Mouse (Mus musculus) megakaryocyte-erythroid progenitor cell, adult 5-6 weeks (primary cell): ENCODE data around the gene March2. TPM values are rescaled to one million over a fixed set of nuclear protein-coding genes. Genes with fewer than 3 reads are reported as not detected.
"Not testable (repeated sequence)": the region's sequence is repeated elsewhere in the genome, so short reads cannot be mapped to it uniquely, and the experiment has no call there.

Source experiments
- ATAC-seq: replicated peaks from 2 replicates; pipeline ENCODE4 v1.8.0; 2016; ENCODE audit warnings: mild to moderate bottlenecking, inconsistent platforms; ENCODE audit not compliant: severe bottlenecking, poor library complexity, low FRiP score, low TSS enrichment
- total RNA-seq, 2 experiments: library from RNA; stranded (forward) in 1 of 2; stranded (reverse) in 1 of 2; fragments of 200-1000, 215-1000 nt in 1 of 2; fragments of >200 nt in 1 of 2; fragmentation: Nextera tagmentation in 1 of 2; gene quantifications; 2 replicates each; pipeline ENCODE4 v1.2.3; 2014 to 2017

March2 gene
- total RNA-seq (2014; fragmentation: Nextera tagmentation) (53.7 and 55.5 TPM in 2 replicates), total RNA-seq (2017) (33.4 and 48.1 TPM in 2 replicates)

DNA sequence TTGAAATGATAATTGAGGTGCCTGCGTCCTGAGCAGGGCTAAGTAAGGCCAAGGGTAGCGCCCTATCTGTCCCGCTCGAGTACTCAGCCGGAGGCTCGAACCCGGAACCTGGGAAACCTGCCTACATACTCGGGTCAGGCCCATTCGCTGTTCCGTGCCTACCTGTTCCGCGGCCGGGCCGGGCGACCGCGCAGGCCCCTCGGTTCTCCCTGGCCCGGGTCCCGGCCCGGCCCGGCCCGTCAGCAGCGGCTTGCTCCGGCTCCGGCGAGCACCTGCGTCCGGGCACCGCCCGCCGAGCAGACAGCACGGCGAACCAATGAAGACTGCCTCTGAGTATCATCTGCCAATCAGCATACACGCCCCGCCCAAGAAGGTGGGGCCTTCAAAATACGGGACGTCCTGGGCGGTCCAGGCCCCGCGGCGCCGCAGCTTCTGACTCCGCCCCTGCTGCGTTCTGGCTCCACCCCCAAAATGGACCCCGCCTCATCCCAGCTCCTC lies at the start of gene March2:
March2 (minus strand) TSS at position 287 of the 498 bp plus-strand sequence.
- peak; percentile 99 for ATAC-seq

DNA sequence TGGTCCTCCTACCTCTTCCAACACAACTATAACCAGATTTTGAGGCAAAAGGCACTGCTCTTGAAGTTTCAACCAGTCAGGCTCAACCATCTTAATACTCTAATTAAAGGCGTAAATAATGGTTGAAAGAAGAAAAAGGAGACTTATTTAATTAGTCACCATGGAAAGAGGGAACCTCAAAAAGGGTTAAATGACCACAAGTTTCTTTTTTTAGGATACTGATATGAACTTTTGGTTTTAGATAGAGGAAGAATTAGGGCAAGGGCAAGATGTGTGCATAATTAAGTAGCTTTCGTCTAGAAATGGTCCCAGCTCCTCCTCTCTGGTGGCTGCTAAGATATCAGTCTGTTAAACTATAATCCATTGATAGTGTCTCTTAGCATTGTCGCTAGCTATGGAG lies 47.9 kb upstream of the March2 start:
- ATAC-seq, result no peak

DNA sequence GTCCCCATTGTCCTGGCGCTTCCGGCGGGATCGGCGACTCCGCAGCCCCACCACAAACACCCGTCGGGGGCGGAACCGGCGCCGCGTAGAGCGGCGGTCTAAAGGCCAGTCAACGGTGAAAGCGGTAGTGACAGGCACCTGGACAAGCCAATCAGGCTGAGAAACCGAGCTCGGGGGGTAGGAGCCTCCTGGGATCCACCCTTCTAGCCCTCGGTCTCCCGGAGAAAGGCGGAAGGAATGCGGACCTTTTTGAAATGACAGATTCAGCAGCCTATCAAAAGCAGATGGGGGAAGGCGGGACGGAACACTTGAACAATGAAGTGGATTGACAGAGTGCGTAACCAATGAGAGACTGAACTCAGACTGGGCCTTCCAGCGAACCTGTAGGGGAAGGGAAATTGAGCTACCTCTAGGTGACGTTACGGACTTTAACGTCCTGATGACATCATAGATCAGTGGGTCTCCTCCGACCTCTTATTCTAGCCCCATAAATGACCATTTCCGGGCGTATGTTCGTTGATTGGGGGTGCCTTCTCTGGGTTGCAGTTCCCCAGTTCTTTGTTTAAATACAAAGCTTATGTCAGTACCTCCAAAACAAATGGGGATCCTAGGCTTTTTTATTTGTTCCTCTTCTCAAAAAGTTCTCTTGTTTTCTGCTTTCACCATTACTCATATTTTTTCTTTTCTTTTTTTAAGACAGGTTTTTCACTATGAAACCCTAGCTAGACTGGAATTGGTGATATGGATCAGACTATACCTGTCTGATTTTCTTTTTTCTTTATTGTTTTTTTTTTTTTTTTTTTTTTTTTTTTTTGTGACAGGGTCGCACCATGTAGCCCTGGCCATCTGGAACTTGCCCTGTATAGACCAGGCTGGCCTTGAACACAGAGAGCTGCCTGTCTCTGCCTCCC lies 42.0 kb upstream of the March2 start, which contains the start of gene Rab11b:
Rab11b (minus strand) TSS at position 276 of the 911 bp plus-strand sequence.
- ATAC-seq, result peak; percentile 96

DNA sequence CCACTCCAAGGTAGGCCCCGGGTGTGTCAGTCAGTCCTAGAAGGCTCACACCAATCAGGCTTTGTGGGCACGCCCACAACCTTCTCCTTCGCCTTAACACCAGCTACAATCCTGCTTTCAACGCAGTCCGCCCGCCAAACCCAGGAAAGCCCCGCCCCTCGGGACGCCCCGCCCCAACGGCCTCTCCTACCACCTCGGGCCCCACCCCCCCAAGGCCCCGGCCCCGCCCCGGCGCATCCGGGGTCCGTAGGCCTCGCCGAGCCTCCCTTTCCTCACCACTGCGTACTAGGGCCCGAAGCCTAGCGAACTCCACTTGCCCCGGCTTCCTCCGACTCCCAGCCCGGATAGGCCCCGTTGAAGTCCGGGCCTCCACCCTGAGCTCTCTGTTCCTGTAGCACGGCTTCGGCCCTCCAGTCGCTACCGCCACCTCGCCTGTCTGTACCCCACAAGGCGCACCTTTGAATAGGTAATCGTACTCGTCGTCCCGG lies 41.3 kb upstream of the March2 start:
- peak; percentile 69 for ATAC-seq

DNA sequence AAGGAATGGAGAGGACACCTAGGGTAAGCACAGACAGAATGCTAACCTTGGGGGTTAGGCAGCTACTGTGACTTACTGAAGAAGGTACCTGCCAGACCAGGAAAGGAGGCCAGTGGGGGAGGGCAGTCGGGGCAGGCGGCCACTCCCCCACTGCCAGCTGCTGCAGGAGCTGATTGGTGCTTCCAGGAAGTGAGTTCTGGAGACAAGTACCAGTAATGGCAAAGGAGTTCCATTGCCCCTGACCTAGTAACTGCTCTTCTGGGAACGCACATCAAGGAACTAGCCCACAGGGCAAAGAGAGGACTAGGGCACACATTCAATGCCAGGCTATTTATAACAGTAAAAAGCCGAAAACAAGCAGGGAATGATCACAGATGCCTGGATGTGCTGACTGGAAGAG lies 38.8 kb upstream of the March2 start:
- ATAC-seq, result no peak

DNA sequence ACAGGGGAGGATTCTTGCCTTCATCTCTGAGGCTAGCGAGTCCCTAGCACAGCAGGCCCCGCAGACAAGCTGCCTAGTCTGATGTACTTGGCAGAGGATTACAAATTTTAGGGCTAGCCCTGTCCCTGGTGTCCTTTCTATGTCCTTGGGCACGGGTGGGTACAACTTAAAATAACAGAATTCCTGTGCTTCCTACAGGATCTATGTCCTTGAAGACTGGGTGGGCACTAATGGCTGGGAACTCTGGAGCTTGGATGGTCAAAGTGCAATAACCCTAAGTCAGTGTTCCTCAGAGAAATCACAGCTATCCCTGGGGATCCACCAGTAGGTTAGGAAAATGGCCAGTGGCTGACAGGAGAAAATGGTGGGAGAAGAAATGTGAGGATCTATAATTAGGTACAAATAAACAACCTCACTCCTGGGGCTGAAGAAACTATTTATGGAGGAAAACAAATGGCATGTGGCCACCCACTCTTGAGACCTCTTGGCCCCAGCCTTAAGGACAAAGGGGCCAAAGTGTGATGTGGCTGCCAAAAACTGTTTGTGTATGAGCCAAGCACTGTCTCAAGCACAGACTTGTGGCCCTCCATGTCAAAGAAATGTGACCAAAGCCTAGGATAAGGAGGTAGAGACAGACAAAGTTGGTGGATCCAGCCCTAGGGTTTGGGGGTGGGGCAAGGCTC lies 37.8 kb upstream of the March2 start:
- ATAC-seq, result no peak

DNA sequence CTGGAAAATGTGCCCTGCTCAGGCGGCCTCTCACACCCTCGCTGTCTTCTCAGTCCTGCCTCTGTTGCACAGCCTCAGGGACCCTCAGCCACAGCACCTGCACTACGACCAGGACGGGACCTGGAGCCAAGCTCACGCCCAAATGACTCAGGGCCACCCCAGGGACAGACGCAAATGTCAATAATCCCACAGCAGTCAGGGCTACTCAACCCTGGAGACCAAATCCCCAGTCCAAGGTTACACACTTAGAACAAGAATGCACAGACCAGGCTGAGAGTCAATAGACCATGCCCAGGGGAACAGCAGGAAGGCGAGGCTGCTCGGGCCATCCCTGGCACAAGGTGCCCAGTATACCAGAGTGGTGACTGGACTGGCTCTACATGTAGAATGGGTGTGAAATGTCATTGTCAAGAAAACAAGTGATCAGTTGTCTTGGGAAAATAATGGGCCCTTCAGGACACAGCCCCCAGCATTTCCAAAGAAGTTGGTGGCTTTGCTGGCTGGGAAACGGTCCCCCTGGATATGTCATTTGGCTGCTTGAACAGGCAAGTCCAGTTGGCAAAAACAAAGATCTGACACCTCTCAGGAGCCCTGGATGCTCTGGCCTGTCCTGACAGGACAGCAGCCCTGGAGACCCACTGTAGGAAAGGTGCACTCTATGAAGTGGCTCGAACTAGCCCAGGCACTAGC lies 37.1 kb upstream of the March2 start:
- ATAC-seq, result no peak

DNA sequence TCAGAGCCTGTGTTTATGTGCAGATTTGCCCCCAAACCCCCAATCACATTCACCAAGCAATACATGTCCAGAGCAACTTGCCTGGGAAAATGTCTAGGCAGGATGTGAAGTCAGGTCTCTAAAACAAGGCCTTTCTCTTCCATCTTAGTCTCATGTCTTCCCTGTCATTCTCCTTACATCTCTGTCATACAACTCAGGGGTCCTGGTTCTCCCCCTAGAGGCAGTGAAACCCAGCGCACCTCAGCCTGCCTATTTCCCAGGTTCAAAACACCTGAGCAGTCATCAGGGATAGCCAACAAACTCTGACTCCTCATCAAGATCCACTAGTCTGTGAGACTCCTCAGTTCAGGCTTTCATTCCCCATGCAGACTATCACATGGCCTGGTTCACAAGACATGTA lies 36.2 kb upstream of the March2 start:
- ATAC-seq, result no peak

DNA sequence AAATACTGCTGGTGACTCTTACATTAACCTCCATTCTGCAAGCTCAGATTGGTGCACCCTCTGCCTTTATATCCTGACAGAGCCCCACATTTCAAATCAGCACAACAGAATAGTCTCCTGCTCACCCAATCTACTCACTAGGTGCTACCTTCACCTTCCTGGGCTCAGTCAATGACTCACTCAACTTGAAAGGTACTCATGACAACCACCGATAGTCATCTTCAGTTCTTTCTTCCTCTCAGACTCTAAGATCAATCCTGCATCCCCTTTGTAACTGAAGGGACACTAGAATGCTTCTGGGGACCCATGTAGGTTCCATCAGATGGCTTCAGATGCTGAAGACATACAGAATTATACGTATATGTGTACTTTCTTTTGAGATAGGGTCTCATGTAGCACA lies 33.8 kb upstream of the March2 start:
- ATAC-seq, result no peak

DNA sequence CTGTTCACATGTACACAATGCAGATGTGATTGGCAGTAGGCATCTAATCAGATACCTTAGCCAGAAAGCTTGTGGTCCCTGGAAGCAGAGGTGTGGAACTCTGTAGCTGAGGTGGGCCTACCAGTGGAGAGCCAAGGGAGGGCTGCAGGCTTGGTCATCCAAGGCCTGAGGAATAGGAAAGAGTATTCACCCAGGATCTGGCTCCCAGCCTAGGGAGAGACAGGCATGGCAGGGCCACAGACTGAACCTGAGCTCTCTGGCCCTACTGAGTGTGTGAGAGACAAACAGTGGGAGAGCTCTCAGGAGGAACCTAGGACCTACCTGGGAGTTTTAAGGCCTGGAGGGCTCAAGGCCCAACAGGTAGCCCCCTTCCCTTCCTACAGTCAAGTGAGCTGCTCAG lies 32.7 kb upstream of the March2 start:
- ATAC-seq, result no peak

DNA sequence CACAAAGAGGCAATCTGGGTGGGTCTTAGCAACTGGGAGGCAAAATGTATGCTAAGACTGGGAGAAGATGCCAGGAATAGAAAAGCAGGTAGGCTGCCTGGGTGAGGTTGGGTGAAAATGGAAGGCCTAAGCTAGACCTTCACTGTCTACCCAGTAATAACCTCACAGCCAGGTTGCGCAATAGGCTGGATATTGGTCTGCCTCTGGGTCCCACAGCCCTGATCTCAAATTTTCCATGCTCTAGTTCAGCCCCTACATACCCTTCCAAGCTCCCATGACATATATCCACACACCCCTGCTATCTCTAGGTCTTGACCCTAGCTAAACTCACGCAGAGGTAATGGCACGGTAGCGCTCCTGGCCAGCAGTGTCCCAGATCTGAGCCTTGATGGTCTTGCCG lies 31.0 kb upstream of the March2 start:
- no peak for ATAC-seq

DNA sequence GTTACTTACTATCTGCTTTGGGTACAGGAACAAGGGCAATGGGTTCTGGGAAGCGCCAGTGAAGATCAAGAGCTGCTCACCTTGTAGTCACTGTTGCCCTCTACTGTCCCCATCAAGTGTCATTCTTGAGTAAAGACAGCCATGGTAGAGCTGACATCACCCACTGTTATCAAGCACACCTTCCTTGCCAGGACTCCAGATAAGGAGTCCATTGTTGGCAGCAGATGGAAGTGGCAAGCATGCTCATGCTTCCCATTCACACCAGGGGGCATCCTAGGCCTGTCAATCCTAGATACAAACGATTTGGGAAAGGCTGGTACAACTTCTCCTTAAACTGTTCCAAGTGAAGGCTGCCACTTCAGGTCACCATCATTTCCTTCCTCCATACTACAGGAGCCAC lies 27.5 kb upstream of the March2 start:
- ATAC-seq, result peak; percentile 94

DNA sequence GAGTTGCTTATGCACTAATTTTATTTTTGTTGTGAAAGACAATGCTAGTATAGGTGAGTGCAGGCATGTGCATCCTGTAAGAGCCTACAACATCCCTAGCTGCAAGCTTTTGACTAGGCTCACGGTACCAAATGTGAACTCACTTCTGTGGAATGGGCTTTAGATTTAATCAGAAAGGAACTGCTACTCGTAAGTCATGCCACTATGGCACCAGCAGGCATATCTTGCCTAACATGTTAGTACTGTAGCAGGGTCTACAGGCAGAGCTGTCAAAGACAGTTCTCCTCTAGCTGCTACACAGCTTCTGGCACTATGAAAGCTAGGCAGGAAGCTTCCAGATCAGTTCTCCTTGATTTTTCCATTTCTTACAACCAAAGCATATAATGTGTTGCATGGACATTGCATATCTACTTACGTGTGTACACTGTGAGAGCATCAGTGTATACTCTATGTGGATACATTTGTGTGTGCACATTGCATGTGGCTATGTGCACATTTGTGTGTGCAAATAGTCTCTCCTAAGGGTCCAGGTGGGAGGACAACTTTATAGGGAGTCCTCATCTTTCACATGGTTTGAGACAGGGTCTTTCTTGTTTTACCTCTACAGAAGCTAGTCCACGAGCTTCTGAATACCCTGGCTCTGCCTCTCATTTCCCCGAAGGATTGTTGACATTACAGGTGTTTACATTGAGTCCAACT lies 26.4 kb upstream of the March2 start:
- ATAC-seq, result no peak

DNA sequence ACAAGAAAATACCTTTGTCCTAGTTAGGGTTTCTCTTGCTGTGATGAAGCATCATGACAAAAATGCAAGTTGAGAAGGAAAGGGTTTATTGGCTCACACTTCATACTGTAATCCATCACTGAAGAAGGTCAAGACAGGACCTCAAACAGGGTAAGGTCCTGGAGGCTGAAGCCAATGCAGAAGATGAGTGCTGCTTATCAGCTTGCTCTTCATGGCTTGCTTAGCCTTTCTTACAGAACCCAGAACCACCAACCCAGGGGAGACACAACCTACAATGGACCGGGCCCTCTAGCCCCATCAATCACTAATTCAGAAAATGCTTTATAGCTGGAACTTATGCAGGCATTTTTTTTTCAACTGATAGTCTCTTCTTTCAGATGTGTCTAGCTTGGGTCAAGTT lies 23.9 kb upstream of the March2 start:
- no peak for ATAC-seq

DNA sequence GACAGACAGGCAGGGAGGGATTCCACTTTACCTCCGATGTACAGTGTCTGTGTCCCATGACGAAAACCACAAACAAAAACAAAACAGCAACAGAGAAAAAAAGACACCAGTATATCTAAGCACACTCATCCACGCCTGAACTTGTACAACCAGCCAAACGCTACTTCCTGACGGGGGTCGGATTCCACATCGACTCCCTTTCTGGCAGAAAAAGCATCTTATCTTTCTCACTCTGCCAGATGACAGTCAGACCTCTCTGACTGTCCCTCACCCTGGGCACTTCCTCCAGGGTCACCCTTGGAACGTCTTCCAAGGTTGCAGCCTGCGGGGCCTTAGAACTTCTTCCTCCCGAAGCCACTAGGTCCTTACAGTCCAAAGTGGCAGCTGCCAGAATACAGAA lies 15.1 kb upstream of the March2 start:
- ATAC-seq, result not testable (repeated sequence)

DNA sequence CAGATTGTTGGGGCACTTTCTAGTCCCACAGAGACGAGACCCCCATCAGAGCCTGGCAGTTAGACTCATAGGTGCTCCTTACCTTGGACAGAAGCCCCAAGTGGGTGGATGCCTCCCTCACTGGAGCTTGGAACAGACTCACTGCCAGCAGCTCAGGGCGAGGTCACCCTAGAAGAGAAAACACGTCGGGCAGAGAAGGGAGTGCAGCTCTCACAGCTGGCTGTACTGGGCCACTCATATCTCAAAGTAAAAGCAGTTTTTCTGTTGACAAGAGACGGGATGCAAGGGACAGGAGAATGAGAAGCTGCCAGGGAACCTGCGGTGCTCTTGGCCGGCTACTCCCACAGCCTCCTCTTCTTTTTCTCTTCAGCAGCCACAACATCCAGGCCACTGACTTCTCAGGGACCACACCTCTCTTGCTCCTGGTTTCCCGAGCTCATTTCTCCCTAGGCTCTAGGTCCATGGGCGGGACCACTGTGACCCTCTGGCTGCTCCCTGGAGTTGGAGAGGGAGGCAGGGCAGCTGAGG lies 14.2 kb upstream of the March2 start:
- ATAC-seq, result not testable (repeated sequence)

DNA sequence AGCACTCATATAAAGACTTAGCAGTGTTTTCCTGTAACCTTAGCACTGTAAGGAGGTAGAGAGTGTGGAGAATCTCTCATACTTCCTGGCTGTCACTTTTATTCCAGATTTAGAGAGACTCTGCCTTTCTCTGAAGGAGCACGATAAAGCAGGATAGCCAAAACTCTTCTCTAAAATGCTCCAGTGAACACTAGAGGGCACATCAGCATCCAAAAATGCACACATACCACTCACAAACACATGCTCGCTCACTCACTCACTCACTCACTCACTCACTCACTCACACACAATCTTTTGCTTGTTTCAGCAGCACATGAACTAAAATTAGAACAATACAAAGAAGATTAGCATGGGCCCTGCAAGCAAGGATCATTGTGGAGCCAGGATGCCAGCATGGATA lies 10.7 kb upstream of the March2 start:
- no peak for ATAC-seq

DNA sequence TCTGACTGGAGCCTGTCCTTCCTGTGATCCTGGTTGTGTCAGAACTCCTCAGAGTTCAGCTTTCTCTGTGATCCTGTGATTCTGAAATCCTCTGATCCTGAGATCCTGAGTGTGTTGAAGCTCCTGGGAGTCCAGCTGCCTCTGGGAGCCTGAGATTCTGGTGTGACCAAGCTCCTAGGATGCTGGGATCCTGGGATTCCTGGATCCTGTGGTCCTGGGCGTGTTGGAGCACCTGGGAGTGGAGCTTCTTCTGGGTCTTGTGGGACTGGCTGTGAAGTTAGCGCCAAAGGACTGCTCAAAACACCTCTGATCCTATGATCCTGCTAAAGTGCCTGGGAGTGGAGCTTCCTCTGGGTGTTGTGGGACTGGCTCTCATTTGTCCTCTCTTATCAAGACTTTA lies 9.9 kb upstream of the March2 start:
- ATAC-seq, result no peak
